Mouse (Mus musculus) erythroblast, embryonic 14.5 days (primary cell): Measurements from ENCODE around the gene Gdpd1. TPM values are rescaled to one million over a fixed set of nuclear protein-coding genes. Genes with fewer than 3 reads are reported as not detected.

Experiments
- H3K27me3 ChIP-seq: 2 replicates; pipeline ENCODE4 v1.6.1; 2012; ENCODE audit warnings: inconsistent platforms; ENCODE audit not compliant: control insufficient read depth
- H3K36me3 ChIP-seq: 2 replicates; pipeline ENCODE4 v1.6.1; 2012; ENCODE audit warnings: mild to moderate bottlenecking, inconsistent platforms; ENCODE audit not compliant: control insufficient read depth
- H3K4me1 ChIP-seq: 2 replicates; pipeline ENCODE4 v1.6.1; 2012; ENCODE audit warnings: inconsistent platforms; ENCODE audit not compliant: control insufficient read depth
- H3K4me3 ChIP-seq: replicated peaks from 2 replicates; pipeline ENCODE3; 2012; ENCODE audit warnings: moderate library complexity, mild to moderate bottlenecking, inconsistent platforms
- H3K9me3 ChIP-seq: 2 replicates; pipeline ENCODE4 v1.6.1; 2012; ENCODE audit warnings: low read length, inconsistent platforms, mixed read lengths; ENCODE audit not compliant: control insufficient read depth
- GATA1 ChIP-seq: IDR thresholded peaks from 2 replicates; pipeline ENCODE4 v1.6.1; 2012; ENCODE audit warnings: low read length, inconsistent platforms, mixed read lengths
- TAL1 ChIP-seq: IDR thresholded peaks from 3 replicates; pipeline ENCODE4 v1.6.1; 2012; ENCODE audit warnings: low read length, inconsistent platforms, mixed read lengths
- polyA plus RNA-seq: library from polyadenylated mRNA; stranded (reverse); fragments of >175 nt; gene quantifications from 2 replicates; pipeline ENCODE4 v1.2.3, GENCODE M21; 2012

Gdpd1 gene
- polyA plus RNA-seq, 1 experiment: 0.19 TPM

GRCm38 (mm10) chr11:86994330-86994729, 79.5 kb downstream of the Gdpd1 start:
- no peak overlapping the region for H3K4me3 ChIP-seq
- H3K9me3 ChIP-seq: no peaks in the 10 kb centered on the region
- H3K4me1 ChIP-seq: peaks cover 28% of the 10 kb centered on the region
- H3K27me3 ChIP-seq: peaks cover 33% of the 10 kb centered on the region
- no peaks in the 10 kb centered on the region for H3K36me3 ChIP-seq
- TF ChIP-seq TAL1 (no peak), GATA1 (no peak)

DNA sequence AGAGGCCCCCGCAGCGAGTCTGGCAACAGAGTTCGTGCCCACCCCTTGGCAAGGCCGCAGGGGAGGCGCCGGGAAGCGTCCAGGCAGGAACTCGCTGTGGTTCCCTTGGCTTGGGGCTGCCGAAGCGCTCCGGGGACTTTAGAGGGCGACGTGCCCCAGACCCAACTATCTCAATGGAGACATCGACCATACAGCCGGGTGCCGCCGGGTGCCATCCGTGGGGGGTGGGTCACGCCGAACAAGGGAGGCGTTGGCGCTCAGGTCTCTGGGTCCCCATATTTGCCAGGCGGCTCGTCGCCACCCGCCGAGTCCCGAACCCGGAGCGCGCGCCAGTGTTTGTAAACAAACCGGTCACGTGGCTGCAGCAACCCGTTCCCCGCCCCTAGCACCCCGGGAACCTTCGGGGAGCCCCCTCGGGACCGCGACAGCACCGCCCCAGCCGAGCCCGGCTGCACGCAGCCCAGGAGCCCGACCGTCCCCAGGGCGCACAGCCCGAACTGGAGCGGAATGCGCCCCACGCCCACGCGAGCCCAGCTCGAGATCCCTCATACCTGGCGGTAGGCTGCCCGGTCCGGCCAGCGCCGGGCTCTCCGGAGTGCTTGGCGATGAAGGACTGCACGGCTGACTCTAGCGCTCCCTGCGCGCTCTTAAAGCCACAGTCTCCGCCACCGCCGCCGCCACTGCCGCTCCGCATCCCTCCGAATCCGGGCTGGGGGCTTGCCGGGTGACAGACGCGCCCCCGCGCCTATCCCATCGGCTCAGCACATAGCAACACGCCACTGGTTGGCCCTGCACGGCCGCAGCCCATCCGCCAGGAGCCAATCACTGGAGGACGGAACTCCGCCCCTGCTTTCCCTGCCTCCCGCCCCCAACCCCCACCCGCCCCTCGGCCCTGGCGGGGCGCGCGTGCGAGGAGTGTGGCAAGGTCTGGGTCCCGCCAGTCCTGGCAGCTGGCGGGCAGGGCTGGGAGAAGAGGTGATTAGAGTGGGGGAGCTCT, 80.5 kb downstream of the Gdpd1 start, which contains the start of gene Ypel2:
Ypel2 (minus strand) TSS at position 667 of the 997 bp plus-strand sequence.
- Histone ChIP-seq H3K36me3 (no peaks in the 10 kb centered on the region), H3K4me3 (peak within 1 kb of the TSS; percentile 74), H3K4me1 (peaks cover 28% of the 10 kb centered on the region), H3K9me3 (no peaks in the 10 kb centered on the region), H3K27me3 (peaks cover 33% of the 10 kb centered on the region)
- TF ChIP-seq GATA1: no peak
- no peak for TF ChIP-seq TAL1

- Histone ChIP-seq H3K36me3 (no peaks in the 10 kb centered on the region), H3K4me1 (peaks cover 28% of the 10 kb centered on the region), H3K9me3 (no peaks in the 10 kb centered on the region), H3K4me3 (peak overlapping the region; percentile 74), H3K27me3 (peaks cover 33% of the 10 kb centered on the region)
- no peak for TF ChIP-seq GATA1
Observed at GRCm38 (mm10) chr11:86992461-86992988, 81.3 kb downstream of the Gdpd1 start.

- Histone ChIP-seq H3K9me3 (no peaks in the 10 kb centered on the region), H3K4me3 (no peak overlapping the region), H3K4me1 (peaks cover 28% of the 10 kb centered on the region), H3K27me3 (peaks cover 33% of the 10 kb centered on the region), H3K36me3 (no peaks in the 10 kb centered on the region)
- TF ChIP-seq GATA1 (no peak), TAL1 (no peak)
Observed at GRCm38 (mm10) chr11:86991241-86991640, 82.6 kb downstream of the Gdpd1 start.

DNA sequence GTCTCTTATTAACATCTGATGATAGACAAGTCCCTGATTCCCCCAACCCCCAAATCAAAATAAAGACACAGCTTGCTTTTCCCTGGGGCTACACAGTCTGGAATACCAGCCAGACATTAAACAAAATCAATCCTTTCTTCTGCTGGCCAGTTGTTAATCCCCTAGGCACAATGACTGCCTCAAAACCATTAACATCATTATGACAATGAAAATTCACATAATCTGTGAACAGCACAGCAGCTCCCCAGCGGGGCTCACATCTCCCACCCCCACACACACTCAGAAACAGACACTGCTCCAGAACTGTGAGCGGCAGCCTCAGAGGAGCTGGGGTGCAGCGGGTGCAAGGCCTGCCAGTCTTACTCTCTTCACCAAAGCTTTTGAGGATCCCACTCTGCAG, 83.6 kb downstream of the Gdpd1 start:
- H3K36me3 ChIP-seq: no peaks in the 10 kb centered on the region
- H3K27me3 ChIP-seq: peaks cover 33% of the 10 kb centered on the region
- no peak overlapping the region for H3K4me3 ChIP-seq
- H3K9me3 ChIP-seq: no peaks in the 10 kb centered on the region
- TF ChIP-seq TAL1 (no peak), GATA1 (no peak)
- peaks cover 28% of the 10 kb centered on the region for H3K4me1 ChIP-seq

GRCm38 (mm10) chr11:86984990-86985389, 88.9 kb downstream of the Gdpd1 start:
- no peaks in the 10 kb centered on the region for H3K4me1 ChIP-seq
- TF ChIP-seq TAL1 (no peak), GATA1 (no peak)
- no peaks in the 10 kb centered on the region for H3K36me3 ChIP-seq
- no peaks in the 10 kb centered on the region for H3K9me3 ChIP-seq
- H3K4me3 ChIP-seq: no peak overlapping the region
- H3K27me3 ChIP-seq: no peaks in the 10 kb centered on the region

Other genes with a start within 250 kb of the Gdpd1 start
- gene Ypel2, start 80.4 kb downstream of the Gdpd1 start, polyA plus RNA-seq: 0.01 TPM in 1 of 2 replicates, not detected in the other
- 0.18 and 0.20 TPM in 2 replicates for gene Smg8, start 12.7 kb upstream of the Gdpd1 start, polyA plus RNA-seq
- 0.30 and 0.44 TPM in 2 replicates for gene Prr11, start 34.6 kb upstream of the Gdpd1 start, polyA plus RNA-seq
- gene Ska2, start 35.2 kb upstream of the Gdpd1 start, polyA plus RNA-seq: 0.12 and 0.37 TPM in 2 replicates
- gene Trim37, start 53.0 kb upstream of the Gdpd1 start, polyA plus RNA-seq: 0.86 and 1.2 TPM in 2 replicates